Comparison of ENCODE assay signal across 8 mouse cellular contexts in the genomic region with DNA sequence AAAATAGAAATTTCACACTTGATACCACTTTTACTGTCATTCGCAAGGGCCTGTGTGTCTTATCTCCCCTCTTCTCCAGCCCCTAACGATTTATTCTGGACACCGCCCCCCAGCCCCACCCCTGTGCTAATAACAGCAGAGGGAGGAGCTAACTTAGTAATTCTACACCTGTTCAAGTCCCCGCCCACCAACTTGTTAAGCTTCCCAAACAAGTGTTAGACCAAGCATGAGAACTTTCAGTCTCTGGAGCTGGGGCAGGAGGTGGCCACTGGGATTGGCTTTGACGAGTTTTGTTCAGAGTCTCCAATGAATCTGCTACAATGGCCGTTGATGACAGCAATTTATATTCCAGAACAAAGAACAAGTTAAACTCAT.
A peak's percentile ranks its signal among the peaks of the same experiment; 100 is the strongest.
DNase-seq lines count a peak whose midpoint lies in the region; ATAC-seq and TF ChIP-seq lines count a peak whose summit lies in the region.

No protein-coding gene starts in this region.

- H3K27me3 ChIP-seq in E14TG2a.4 (ENCODE audit: insufficient read depth, low read length) = no peaks in the 10 kb centered on the region
- H3K27me3 ChIP-seq in forebrain, postnatal 0 days (ENCODE audit: insufficient read depth, low read length) = no peaks in the 10 kb centered on the region
- H3K27me3 ChIP-seq in hindbrain, embryonic 14.5 days (ENCODE audit: control insufficient read depth, insufficient read depth, low read length) = no peaks in the 10 kb centered on the region
- H3K27me3 ChIP-seq in limb, embryonic 15.5 days = no peaks in the 10 kb centered on the region
- 0 out of 2 replicates have a peak, but pooled peaks cover 4% of the 10 kb centered on the region for H3K27me3 ChIP-seq in midbrain, embryonic 14.5 days (ENCODE audit: control insufficient read depth, insufficient read depth, low read length)

- H3K4me2 ChIP-seq in forebrain, postnatal 0 days (ENCODE audit: low read depth) = peak overlapping the region; percentile 60
- peak overlapping the region; percentile 81 for H3K4me2 ChIP-seq in hindbrain, embryonic 14.5 days (replicated peaks)
- H3K4me2 ChIP-seq in limb, embryonic 15.5 days = peak overlapping the region; percentile 67
- H3K4me2 ChIP-seq in midbrain, embryonic 14.5 days (ENCODE audit: low read length) = peak overlapping the region; percentile 66

- WGBS in forebrain, postnatal 0 days = 2% methylated on average over 6 of the region's 6 CpGs
- 5% methylated on average over 6 of the region's 6 CpGs for WGBS in hindbrain, embryonic 14.5 days
- WGBS in limb, embryonic 15.5 days = 1% methylated on average over 6 of the region's 6 CpGs
- WGBS in midbrain, embryonic 14.5 days = 4% methylated on average over 6 of the region's 6 CpGs

- H3K4me3 ChIP-seq in E14TG2a.4 (replicated peaks; ENCODE audit: low read length) = peak overlapping the region; percentile 75
- H3K4me3 ChIP-seq in forebrain, postnatal 0 days (ENCODE audit: low read depth, low read length) = peak overlapping the region; percentile 34
- peak overlapping the region; percentile 37 for H3K4me3 ChIP-seq in hindbrain, embryonic 14.5 days (replicated peaks; ENCODE audit: low read length)
- peak overlapping the region; percentile 41 for H3K4me3 ChIP-seq in limb, embryonic 15.5 days
- H3K4me3 ChIP-seq in midbrain, embryonic 14.5 days (replicated peaks; ENCODE audit: low read depth, low read length) = peak overlapping the region; percentile 31

- TF ChIP-seq CTCF in E14TG2a.4 (conservative IDR thresholded peaks at IDR 0.05; ENCODE audit: low read length) = no peak
- TF ChIP-seq CTCF in forebrain, postnatal 0 days (IDR thresholded peaks at IDR 0.05; ENCODE audit: low read depth) = no peak

- H3K27ac ChIP-seq in forebrain, postnatal 0 days (ENCODE audit: low read depth, low read length) = no peak overlapping the region
- H3K27ac ChIP-seq in hindbrain, embryonic 14.5 days = peak overlapping the region; percentile 3; the same call in 1 of the 2 replicates
- H3K27ac ChIP-seq in limb, embryonic 15.5 days = peak overlapping the region; percentile 48
- H3K27ac ChIP-seq in midbrain, embryonic 14.5 days (replicated peaks; ENCODE audit: low read depth, low read length) = no peak overlapping the region

- no peak for ATAC-seq in forebrain, postnatal 0 days
- peak; percentile 55 for ATAC-seq in hindbrain, embryonic 14.5 days (ENCODE audit: low FRiP score)
- ATAC-seq in limb, embryonic 15.5 days (ENCODE audit: insufficient number of reproducible peaks, low FRiP score, low TSS enrichment, low read depth) = no peak
- no peak for ATAC-seq in midbrain, embryonic 14.5 days (ENCODE audit: low FRiP score, low TSS enrichment)

- H3K36me3 ChIP-seq in E14TG2a.4 (ENCODE audit: insufficient read depth, low read length) = no peaks in the 10 kb centered on the region
- no peaks in the 10 kb centered on the region for H3K36me3 ChIP-seq in forebrain, postnatal 0 days (ENCODE audit: insufficient read depth)
- no peaks in the 10 kb centered on the region for H3K36me3 ChIP-seq in hindbrain, embryonic 14.5 days (replicated peaks; ENCODE audit: control insufficient read depth, insufficient read depth)
- H3K36me3 ChIP-seq in limb, embryonic 15.5 days = no peaks in the 10 kb centered on the region
- no peaks in the 10 kb centered on the region for H3K36me3 ChIP-seq in midbrain, embryonic 14.5 days (ENCODE audit: control insufficient read depth, insufficient read depth, low read length)

- DNase-seq in adrenal gland, postnatal 25 days = peak; percentile 9
- DNase-seq in forebrain, postnatal 0 days = no peak
- DNase-seq in hindbrain, embryonic 14.5 days (ENCODE audit: low spot score) = no peak
- DNase-seq in midbrain, embryonic 14.5 days = peak; percentile 43
- peak; percentile 70 for DNase-seq in yolk sac, embryonic 10.5 days (ENCODE audit: low spot score)
- no peak for DNase-seq in frontal cortex, adult 2 months (ENCODE audit: extremely low spot score in 1 of 2, low spot score in 1 of 2)

- no peaks in the 10 kb centered on the region for H3K9me3 ChIP-seq in E14TG2a.4 (ENCODE audit: low read length)
- no peaks in the 10 kb centered on the region for H3K9me3 ChIP-seq in forebrain, postnatal 0 days (ENCODE audit: low read length)
- no peaks in the 10 kb centered on the region for H3K9me3 ChIP-seq in hindbrain, embryonic 14.5 days (ENCODE audit: control insufficient read depth, low read length)
- no peaks in the 10 kb centered on the region for H3K9me3 ChIP-seq in limb, embryonic 15.5 days
- no peaks in the 10 kb centered on the region for H3K9me3 ChIP-seq in midbrain, embryonic 14.5 days (ENCODE audit: control insufficient read depth, low read length)

- peak overlapping the region; percentile 43 for H3K9ac ChIP-seq in forebrain, postnatal 0 days
- H3K9ac ChIP-seq in hindbrain, embryonic 14.5 days = peak overlapping the region; percentile 57; the same call in 1 of the 2 replicates
- H3K9ac ChIP-seq in limb, embryonic 15.5 days = 0 out of 2 replicates have a peak overlapping the region, but pooled peaks have one; percentile 14
- H3K9ac ChIP-seq in midbrain, embryonic 14.5 days (replicated peaks; ENCODE audit: low read length) = peak overlapping the region; percentile 38; the same call in 1 of the 2 replicates

- H3K4me1 ChIP-seq in E14TG2a.4 (replicated peaks; ENCODE audit: low read depth, low read length) = peaks cover 53% of the 10 kb centered on the region
- peaks cover 6% of the 10 kb centered on the region; the same call in 1 of the 2 replicates for H3K4me1 ChIP-seq in forebrain, postnatal 0 days (ENCODE audit: insufficient read depth)
- H3K4me1 ChIP-seq in hindbrain, embryonic 14.5 days (replicated peaks; ENCODE audit: control insufficient read depth, insufficient read depth, low read length) = peaks cover 5% of the 10 kb centered on the region
- H3K4me1 ChIP-seq in limb, embryonic 15.5 days = peaks cover 4% of the 10 kb centered on the region
- H3K4me1 ChIP-seq in midbrain, embryonic 14.5 days (ENCODE audit: control insufficient read depth, insufficient read depth, low read length) = peaks cover 9% of the 10 kb centered on the region; the same call in 1 of the 2 replicates

Comparison
In these comparisons a context has a peak if more than half of its experiments do, and no peak if none do; other contexts are left out.
1. DNase-seq: peak in adrenal gland, postnatal 25 days (single experiment), midbrain, embryonic 14.5 days (single experiment) and yolk sac, embryonic 10.5 days (single experiment); none in forebrain, postnatal 0 days (single experiment), hindbrain, embryonic 14.5 days (single experiment) and frontal cortex, adult 2 months (0 of 2).
2. H3K27ac ChIP-seq: peak in hindbrain, embryonic 14.5 days (single experiment) and limb, embryonic 15.5 days (single experiment); none in forebrain, postnatal 0 days (single experiment) and midbrain, embryonic 14.5 days (single experiment).
3. Peak in every context shown above with its lines, with median percentiles within 50 percentile points of each other: H3K4me3 ChIP-seq, H3K4me2 ChIP-seq and H3K9ac ChIP-seq.